Mouse (Mus musculus) liver, postnatal 0 days (tissue): ENCODE measurements around the gene Cpa5.

Experiments
- CTCF ChIP-seq: sonication (generic); IDR thresholded peaks from 2 replicates; pipeline ENCODE4 v1.5.1; 2016; ENCODE audit warnings: antibody characterized with exemption, low read depth
- EP300 ChIP-seq: IDR thresholded peaks from 2 replicates; pipeline ENCODE4 v1.6.1; 2016; ENCODE audit warnings: antibody characterized with exemption, low read depth, mild to moderate bottlenecking

- no peak for TF ChIP-seq CTCF
- no peak for TF ChIP-seq EP300
Measured at GRCm38 (mm10) chr6:30654932-30655331, 44.1 kb downstream of the Cpa5 start.
